Mouse (Mus musculus) liver, postnatal 0 days (tissue): Measurements from ENCODE around the gene Cela1.

Source experiments
- CTCF ChIP-seq: sonication (generic); IDR thresholded peaks from 2 replicates; pipeline ENCODE4 v1.5.1; 2016; ENCODE audit warnings: antibody characterized with exemption, low read depth
- EP300 ChIP-seq: IDR thresholded peaks from 2 replicates; pipeline ENCODE4 v1.6.1; 2016; ENCODE audit warnings: antibody characterized with exemption, low read depth, mild to moderate bottlenecking

DNA sequence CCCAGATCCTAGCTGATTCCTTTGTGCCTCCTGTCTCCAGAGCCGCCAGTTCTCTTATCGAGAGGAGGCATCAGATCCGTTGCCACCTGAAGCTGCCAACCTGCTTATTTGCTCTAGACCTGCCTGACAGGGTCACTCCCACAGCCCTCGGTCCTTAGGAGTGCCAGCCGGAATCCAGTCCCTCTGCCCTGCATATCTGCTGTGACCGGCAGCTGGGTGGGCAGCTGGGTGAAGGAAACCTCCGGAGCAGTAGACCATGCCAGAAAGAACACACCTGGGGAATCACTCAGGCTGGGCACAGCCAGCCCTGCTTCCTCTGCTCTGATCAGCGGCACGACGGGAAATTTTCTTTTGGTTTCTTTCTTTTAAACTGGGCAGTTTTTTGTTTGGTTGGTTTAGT, 54.4 kb downstream of the Cela1 start:
- TF ChIP-seq EP300 (no peak), CTCF (no peak)
